Mouse (Mus musculus): Measurements from ENCODE around the gene Cryba2. TPM values are rescaled to one million over a fixed set of nuclear protein-coding genes. Genes with fewer than 3 reads are reported as not detected.

Cryba2 gene
- 0.14 and 0.42 TPM in 2 replicates for polyA plus RNA-seq (2012; rRNA removed)

DNA sequence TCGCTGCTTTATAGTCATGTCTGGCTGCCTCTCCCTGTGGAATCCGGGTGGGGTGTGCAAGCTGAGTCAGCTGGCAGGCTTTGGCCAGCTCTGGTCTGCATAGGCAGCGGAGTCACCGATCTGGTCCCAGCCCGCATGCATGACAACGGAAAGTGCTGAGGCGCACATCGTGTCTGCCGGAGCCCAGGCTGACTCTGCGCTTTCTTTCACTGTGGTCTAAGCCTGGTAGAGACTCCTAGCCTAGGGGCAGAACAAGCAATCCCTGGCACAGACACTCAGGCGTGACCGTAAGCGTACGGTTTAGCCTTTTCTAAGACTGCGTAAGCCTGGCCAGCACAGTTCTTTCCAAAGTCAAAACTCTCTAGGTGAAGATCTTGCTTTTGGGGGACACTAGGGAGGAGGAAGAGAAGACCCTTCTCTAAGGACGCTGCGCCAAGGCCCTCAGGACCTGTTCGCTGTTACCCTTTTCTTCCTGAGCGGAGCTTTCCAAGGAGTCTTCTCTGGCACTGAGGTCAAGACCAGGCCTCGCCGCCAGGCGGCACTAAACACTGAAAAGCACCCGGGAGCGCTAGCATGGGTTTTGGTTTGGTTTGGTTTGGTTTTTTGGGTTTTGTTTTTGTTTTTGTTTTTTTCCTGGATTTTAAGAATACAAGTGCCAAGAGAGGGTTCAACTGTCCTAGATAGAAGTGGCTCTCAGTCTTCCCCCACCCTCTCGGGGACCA lies at the start of gene Cryba2:
Gene Cryba2 (minus strand): TSS at position 10 of the 722 bp plus-strand sequence.

DNA sequence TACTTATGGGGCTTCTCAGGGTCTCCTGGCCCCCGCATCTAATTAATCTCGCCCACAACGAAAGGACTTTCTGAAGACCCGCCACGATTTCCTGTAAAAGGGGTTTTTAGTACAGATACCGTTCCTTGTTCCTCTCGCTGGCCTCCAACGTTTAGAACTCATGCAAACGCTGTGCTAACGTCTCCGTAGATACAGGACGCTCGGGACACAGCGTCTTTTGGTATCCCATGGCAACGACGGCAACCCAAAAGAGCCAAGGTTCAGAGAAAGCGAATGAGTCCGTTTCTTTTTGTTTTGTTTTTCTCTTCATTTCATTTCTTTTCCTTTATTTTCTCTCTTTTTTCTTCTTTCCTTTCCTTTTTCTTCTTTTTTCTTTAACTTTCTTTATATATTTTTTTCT lies 42.5 kb upstream of the Cryba2 start, which contains the start of gene Cfap65:
Gene Cfap65 (minus strand): TSS at position 198 of the 400 bp plus-strand sequence.

DNA sequence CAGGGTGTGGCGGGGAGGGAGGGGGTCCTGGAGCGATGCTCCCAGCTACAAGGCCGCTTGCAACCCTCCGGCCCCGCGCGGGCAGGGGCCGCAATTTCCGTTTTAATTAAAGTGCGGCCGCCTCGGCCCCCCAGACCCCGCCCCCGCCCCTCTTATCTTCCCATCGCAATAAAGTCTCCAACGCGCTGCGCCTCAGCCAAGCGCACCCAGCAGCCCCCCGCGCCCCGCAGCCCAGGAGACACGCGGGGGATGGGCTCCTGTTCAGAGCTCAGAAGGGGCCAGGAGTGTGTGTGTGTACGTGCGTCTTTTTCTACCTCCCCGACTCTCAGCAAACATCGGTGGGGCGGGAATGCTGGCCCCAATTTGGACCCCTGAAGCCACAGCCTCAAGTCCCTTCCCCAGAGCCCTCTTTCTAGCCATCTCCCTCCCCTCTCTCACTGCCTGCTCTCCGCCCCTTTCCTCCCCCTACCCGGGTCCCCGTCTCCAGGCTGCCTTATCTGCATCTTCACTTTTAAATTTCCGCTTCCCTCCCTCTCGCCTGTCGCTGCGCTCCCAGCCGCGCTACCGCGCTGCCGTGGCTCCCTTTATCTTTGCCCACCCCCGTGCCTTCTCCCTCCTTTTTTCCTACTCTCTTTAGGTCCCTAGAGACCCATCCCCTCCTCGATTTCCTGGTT lies 7.4 kb downstream of the Cryba2 start, which contains the start of gene Fev:
Gene Fev (minus strand): TSS at position 51 of the 674 bp plus-strand sequence.

DNA sequence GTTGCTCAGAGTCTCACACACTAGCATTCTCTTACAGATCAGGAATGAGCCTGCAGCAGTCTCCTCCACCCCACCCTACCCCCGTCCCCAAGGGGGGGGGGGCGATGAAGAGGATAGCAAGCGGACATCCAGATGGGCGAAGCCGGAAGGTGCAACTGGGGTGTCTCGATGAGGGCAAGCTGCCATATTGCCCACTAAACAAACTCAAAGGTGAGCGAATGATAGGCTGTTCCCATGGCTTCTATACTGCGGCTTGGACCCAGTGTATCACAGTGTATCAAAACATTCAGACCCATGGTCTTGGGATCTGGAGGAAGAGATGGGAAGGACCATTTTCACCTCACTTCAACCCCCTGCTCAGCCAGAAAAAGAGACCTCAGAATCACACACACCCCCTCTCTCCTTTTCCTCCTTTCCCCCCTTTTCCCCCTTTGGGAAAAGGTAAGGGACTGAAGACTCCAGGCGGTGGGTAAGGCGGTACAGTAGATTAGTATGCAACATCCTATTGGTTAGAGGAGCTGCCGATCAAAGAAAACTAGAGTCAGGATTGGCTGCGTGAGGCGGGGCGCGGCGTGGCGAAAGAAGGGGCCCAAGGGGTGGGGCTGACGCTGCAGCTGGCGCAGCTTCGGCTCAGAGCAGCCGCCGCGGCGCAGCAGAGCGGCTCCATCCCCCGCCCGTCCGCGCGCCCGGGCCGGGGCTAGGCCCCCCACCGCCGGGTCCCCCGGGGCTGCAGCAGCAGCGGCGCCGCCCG lies 38.5 kb downstream of the Cryba2 start, which contains the start of gene Cdk5r2:
Gene Cdk5r2 (plus strand): TSS at position 629 of the 751 bp plus-strand sequence.

Other genes with a start within 250 kb of the Cryba2 start
- gene Ttll4, start 231.4 kb downstream of the Cryba2 start, polyA plus RNA-seq (2012; rRNA removed) = 47.9 and 54.3 TPM in 2 replicates
- gene Cyp27a1, start 179.6 kb downstream of the Cryba2 start, polyA plus RNA-seq (2012; rRNA removed) = 9.7 and 9.9 TPM in 2 replicates
- 0.29 and 0.35 TPM in 2 replicates for gene Prkag3, start 143.9 kb downstream of the Cryba2 start, polyA plus RNA-seq (2012; rRNA removed)
- gene Wnt6, start 121.3 kb downstream of the Cryba2 start, polyA plus RNA-seq (2012; rRNA removed) = 4.7 and 7.1 TPM in 2 replicates
- 0.70 and 0.94 TPM in 2 replicates for gene Wnt10a, start 101.6 kb downstream of the Cryba2 start, polyA plus RNA-seq (2012; rRNA removed)
- gene Cdk5r2, start 38.2 kb downstream of the Cryba2 start, polyA plus RNA-seq (2012; rRNA removed) = 14.2 and 25.9 TPM in 2 replicates
- 0.19 and 0.43 TPM in 2 replicates for gene Fev, start 7.7 kb downstream of the Cryba2 start, polyA plus RNA-seq (2012; rRNA removed)
- gene Cfap65, start 42.5 kb upstream of the Cryba2 start, polyA plus RNA-seq (2012; rRNA removed) = 0.58 and 0.83 TPM in 2 replicates
- 0.75 and 1.1 TPM in 2 replicates for gene Ihh, start 58.5 kb upstream of the Cryba2 start, polyA plus RNA-seq (2012; rRNA removed)
- 4.5 and 5.2 TPM in 2 replicates for gene Nhej1, start 232.1 kb upstream of the Cryba2 start, polyA plus RNA-seq (2012; rRNA removed)
- gene Slc23a3, start 240.7 kb upstream of the Cryba2 start, polyA plus RNA-seq (2012; rRNA removed) = 0.10 TPM in 2 replicates
- gene Cnppd1, start 249.6 kb upstream of the Cryba2 start, polyA plus RNA-seq (2012; rRNA removed) = 50.0 and 55.5 TPM in 2 replicates
- 57.7 and 66.7 TPM in 2 replicates for gene Retreg2, start 249.6 kb upstream of the Cryba2 start, polyA plus RNA-seq (2012; rRNA removed)

All from central nervous system, embryonic 11.5 days (tissue).